Mouse (Mus musculus): ENCODE results near the gene Rab30.
A peak's percentile ranks its signal among the peaks of the same experiment; 100 is the strongest.

The Rab30 gene

GRCm38 (mm10) chr7:92799665-92800595 lies 58.5 kb downstream of the Rab30 start:
- DNase-seq = peak in 1 of 2 experiments; percentile 27

- DNase-seq = no peak
Observed at GRCm38 (mm10) chr7:92802158-92802557, 60.8 kb downstream of the Rab30 start.

DNA sequence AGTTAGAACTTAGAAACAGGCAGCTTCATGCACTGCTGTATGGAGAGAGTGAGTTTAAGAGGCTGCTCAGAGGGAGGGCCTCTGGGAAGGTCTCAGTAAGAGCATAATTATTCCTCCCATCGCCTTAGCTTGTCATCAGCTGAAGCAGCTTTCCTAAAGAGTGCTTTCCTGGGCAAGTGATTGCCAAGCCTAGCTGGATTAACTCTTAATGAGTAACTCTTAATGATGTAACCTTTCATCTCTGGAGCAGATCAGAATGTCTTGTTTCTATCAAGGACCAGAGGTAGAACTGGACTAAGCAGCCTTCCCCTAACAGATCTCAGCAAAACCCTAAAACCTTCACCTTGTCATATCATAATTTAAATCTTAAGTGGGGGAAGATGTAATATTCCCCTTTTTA lies 61.8 kb downstream of the Rab30 start:
- no peak for DNase-seq

GRCm38 (mm10) chr7:92804919-92805668 lies 63.7 kb downstream of the Rab30 start:
- DNase-seq = peak in 1 of 2 experiments; percentile 19

GRCm38 (mm10) chr7:92806512-92807188 lies 65.2 kb downstream of the Rab30 start:
- peak; percentile 57 to 80 for DNase-seq

GRCm38 (mm10) chr7:92807482-92807881 lies 66.1 kb downstream of the Rab30 start:
- peak; percentile 50 for DNase-seq

DNA sequence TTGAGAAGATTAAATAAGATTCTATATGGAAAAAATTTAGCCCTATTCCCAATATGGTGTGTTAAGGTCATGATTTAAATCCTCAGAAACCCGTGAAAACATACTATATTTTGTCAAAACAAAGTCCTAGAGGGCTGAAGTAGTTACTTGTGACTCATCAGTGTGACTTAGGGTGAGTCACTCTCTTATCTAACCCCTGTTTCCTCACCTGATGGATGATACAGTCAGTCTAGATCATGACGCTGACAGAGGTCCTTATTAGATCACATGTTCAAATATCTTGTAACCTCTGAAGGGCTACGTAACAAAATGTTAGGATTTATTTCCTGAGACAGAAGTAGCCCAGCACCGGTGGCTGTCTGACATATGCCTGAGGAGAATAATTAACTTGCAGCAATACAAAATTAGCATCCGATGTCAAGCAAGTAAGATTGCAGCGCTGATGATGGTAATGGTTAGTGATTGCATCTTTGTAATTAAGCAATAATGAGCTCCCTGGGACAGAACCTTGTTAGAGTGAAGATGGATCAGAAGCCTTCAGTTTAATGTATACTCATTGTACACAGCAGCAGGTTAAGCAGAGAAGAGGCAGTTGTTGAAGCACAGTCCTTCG lies 70.4 kb downstream of the Rab30 start:
- DNase-seq = no peak

DNA sequence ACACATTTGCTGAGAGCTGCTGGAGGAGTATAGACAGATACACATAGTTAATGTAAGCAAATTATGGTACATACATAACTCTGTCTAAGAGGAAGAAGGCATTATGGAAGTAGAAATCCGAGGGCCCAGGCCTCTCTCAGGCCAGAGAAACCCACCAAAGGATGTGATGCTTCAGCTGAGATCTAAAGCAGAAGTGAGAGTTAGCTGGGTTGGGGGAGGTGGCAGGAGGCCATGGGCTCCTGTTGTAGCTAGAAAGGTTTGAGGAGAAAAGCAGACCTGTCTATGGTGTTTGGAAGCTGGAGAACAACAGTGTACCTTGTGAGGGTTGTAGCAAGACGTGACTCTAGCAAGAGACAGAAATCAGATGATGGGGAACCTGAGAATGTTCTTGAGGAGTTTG lies 75.8 kb downstream of the Rab30 start:
- DNase-seq = no peak

- no peak for DNase-seq
Observed at GRCm38 (mm10) chr7:92817886-92818285, 76.5 kb downstream of the Rab30 start.

DNA sequence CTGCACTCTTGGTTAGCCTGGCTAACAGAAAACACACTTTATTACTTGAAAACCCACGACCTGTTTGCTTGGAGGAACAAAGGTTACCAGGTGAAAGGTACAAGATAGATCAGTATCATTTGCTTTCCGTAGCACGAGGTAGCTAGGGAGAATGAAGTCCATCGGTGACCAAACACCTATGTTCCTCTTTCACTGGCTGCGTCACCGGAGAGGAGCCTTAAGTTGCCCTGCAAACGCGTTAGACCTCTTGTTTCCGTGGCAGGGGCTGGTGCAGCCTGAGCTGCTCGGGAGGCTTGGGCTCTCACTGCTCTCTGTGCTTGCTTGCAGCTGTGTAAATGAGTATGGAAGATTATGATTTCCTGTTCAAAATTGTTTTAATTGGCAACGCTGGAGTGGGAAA lies 78.3 kb downstream of the Rab30 start:
- DNase-seq = no peak

GRCm38 (mm10) chr7:92820410-92820809 lies 79.0 kb downstream of the Rab30 start:
- no peak for DNase-seq

DNA sequence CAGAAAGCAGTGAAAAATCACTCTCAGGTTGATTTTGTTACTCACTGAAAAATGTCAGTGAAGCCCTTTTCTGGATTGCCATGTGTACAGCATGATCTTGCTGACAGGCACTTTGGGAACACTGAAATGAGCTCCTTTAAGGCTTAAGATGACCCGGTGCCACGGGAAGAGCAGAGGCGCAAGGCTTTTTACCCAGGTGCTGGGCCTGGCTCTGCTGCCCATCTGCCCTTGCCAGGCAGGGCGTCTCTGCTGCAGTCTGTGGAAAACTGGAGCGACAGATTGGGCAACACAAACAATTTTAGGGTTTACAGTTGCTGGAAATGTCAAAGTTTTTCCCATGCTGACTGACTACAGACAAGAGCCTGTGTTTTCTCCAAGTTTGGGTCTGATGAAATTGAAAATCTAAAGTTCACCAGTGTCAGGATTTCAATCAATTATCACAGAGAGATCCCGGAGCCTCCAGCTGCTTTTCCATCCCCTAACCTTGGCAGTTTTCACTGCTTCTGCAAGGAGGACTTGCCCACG lies 79.6 kb downstream of the Rab30 start:
- DNase-seq = peak in 1 of 2 experiments; percentile 18

GRCm38 (mm10) chr7:92821871-92822270 lies 80.5 kb downstream of the Rab30 start:
- DNase-seq = no peak

DNA sequence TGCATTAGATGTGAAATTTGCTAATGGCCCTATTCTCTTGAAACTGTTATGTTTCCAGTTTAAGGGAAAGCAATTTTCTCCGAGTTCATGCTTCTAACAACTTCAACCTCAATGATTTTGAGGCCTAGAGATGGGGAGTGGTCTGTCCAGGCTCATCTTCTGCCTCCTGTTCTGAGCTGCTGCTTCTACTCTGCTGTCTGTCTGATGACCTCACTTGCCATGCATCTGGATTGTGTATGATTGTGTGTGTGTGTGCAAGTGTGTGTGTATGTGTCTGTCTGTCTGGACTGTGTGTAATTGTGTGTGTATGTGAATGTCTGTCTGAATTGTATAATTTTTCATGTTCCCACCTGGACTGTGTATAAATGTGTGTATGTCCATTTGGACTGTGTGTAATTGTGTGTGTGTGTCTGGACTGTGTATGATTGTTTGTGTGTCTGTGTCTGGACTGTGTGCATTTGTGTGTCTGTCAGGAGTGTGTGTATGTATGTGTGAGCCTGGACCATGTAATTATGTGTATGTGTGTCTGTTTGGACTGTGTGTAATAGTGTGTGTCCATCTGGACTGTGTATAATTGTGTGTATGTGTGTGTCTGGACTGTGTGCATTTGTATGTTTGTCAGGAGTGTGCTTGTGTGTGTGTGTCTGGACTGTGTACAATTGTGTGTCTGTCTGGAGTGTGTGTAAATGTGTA lies 81.2 kb downstream of the Rab30 start:
- no peak for DNase-seq

DNA sequence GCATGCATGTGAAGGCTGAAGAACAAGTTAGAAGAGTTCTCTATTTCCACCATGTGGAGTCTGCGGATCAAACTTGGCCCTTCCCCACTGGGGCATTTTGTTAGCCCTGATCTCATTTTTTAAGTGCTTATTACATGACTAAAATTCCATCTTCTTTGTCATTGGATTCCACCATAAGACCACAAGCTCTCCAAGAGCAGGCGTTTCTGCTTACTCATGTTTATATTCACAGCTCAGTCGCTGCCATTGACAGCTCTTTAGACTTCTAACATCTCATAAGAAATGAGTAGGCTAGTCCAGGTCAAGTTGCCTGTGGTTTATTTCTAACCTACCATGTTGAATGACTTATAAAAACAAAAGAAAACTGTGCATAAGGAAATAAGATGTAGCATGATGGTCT lies 84.8 kb downstream of the Rab30 start:
- DNase-seq = no peak

- DNase-seq = peak; percentile 53 to 61
Observed at GRCm38 (mm10) chr7:92827981-92828380, 86.6 kb downstream of the Rab30 start.

GRCm38 (mm10) chr7:92832395-92832794 lies 91.0 kb downstream of the Rab30 start:
- no peak for DNase-seq

GRCm38 (mm10) chr7:92834391-92834790 lies 93.0 kb downstream of the Rab30 start:
- DNase-seq = no peak

DNA sequence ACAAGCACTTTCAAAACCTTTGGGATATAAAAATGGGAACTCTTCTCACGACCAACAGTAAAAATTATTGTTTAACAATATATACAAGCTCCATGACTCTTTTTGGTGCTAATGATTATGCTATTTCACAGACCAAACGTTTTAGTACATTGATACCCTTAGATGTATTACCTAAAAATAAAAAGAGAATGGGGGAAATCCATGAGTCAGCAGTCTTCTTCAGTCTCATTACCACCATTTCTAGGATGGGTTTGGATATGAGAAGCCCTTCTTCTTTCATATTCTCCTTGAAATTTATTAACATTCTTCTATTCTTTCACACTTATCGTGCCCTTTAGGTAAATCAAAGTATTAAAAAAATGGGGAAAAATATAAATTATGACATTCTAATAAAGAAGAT lies 95.0 kb downstream of the Rab30 start:
- no peak for DNase-seq

- no peak for DNase-seq
Observed at GRCm38 (mm10) chr7:92837226-92837625, 95.8 kb downstream of the Rab30 start.

DNA sequence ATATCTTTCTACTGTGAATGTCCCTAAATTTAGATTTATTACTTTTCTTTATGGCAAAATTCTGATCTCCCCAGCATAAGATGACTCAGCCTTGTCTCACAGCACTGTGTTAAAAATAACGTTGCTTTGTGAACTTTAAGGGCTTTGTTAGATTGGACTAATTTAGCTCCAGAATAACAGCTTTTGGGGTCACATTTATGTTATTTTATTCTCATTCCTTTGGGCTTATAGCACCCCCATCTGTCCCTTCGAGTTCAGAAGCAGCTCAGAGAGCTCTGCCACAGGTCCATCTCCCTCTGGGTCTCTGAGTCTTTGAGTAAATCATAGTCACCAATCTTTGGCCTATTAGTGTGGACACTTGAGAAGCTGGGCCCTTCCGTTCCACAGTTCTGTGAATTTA lies 96.5 kb downstream of the Rab30 start:
- no peak for DNase-seq

- no peak for DNase-seq
Observed at GRCm38 (mm10) chr7:92842254-92842653, 100.9 kb downstream of the Rab30 start.

All from cerebellum, postnatal 14 days (tissue).